Mouse (Mus musculus): ENCODE measurements around the gene Snx8. TPM values are rescaled to one million over a fixed set of nuclear protein-coding genes. Genes with fewer than 3 reads are reported as not detected.
A peak's percentile ranks its signal among the peaks of the same experiment; 100 is the strongest.

The Snx8 gene
- total and polyA plus RNA-seq, 2 experiments from 2014 or later: 36.2 to 79.6 TPM

DNA sequence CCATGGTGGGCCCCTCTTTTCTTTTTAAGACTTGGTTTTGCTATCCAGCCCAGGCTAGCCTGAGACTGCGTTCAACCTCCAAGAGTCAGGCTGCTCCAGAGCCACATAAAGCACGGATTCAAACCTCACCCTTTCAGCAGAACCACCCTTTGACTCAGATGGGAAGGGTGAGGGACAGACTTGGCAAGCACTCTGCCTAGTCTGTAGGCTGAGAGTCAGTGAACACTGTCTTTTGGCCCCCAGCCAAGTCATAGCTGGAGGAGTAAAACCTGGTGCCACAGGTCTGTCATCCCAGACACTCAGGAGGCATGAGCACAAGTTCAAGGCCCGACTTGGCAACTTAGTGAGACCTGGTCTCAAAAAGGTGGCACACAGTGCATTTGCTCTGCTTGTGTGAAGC lies 72.3 kb downstream of the Snx8 start:
- H3K27me3 ChIP-seq (ENCODE audit: insufficient read depth, low read length): no peaks in the 10 kb centered on the region
- H3K36me3 ChIP-seq (ENCODE audit: insufficient read depth, low read length): peaks cover 18% of the 10 kb centered on the region; the same call in 1 of the 2 replicates
- H3K9ac ChIP-seq (replicated peaks; ENCODE audit: low read length): 0 out of 2 replicates have a peak overlapping the region, but pooled peaks have one; percentile 9
- DNase-seq (ENCODE audit: low spot score): no peak
- WGBS: 78% methylated on average over 3 of the region's 3 CpGs
- peaks cover 6% of the 10 kb centered on the region; the same call in 1 of the 2 replicates for H3K4me1 ChIP-seq (ENCODE audit: insufficient read depth, low read length)
- no peak overlapping the region for H3K4me2 ChIP-seq (ENCODE audit: low read depth, low read length)
- no peak for TF ChIP-seq CTCF (IDR thresholded peaks at IDR 0.05; ENCODE audit: low read depth)
- no peak overlapping the region for H3K4me3 ChIP-seq (ENCODE audit: low read length)
- ATAC-seq: no peak
- H3K9me3 ChIP-seq (ENCODE audit: low read length): no peaks in the 10 kb centered on the region
- no peak overlapping the region for H3K27ac ChIP-seq

GRCm38 (mm10) chr5:140307602-140308001 lies 81.5 kb downstream of the Snx8 start:
- no peak overlapping the region for H3K27ac ChIP-seq
- 80% methylated on average over 14 of the region's 14 CpGs for WGBS
- no peak overlapping the region for H3K4me3 ChIP-seq (ENCODE audit: low read length)
- ATAC-seq (no peak; the same call in 1 of the 2 replicates), DNase-seq (ENCODE audit: low spot score) (no peak)
- H3K27me3 ChIP-seq (ENCODE audit: insufficient read depth, low read length): no peaks in the 10 kb centered on the region
- H3K36me3 ChIP-seq (ENCODE audit: insufficient read depth, low read length): peaks cover 45% of the 10 kb centered on the region
- TF ChIP-seq CTCF (IDR thresholded peaks at IDR 0.05; ENCODE audit: low read depth): no peak
- no peaks in the 10 kb centered on the region for H3K9me3 ChIP-seq (ENCODE audit: low read length)
- H3K4me2 ChIP-seq (ENCODE audit: low read depth, low read length): no peak overlapping the region
- no peaks in the 10 kb centered on the region for H3K4me1 ChIP-seq (ENCODE audit: insufficient read depth, low read length)
- H3K9ac ChIP-seq (replicated peaks; ENCODE audit: low read length): no peak overlapping the region

- Histone ChIP-seq H3K9me3 (ENCODE audit: low read length) (no peaks in the 10 kb centered on the region), H3K4me2 (ENCODE audit: low read depth, low read length) (no peak overlapping the region), H3K27ac (no peak overlapping the region), H3K36me3 (ENCODE audit: insufficient read depth, low read length) (peaks cover 49% of the 10 kb centered on the region), H3K9ac (replicated peaks; ENCODE audit: low read length) (no peak overlapping the region), H3K4me3 (ENCODE audit: low read length) (no peak overlapping the region), H3K27me3 (ENCODE audit: insufficient read depth, low read length) (no peaks in the 10 kb centered on the region), H3K4me1 (ENCODE audit: insufficient read depth, low read length) (no peaks in the 10 kb centered on the region)
- TF ChIP-seq CTCF (IDR thresholded peaks at IDR 0.05; ENCODE audit: low read depth): 0 out of 2 replicates have a peak, but pooled peaks have one; percentile 19
- DNase-seq (ENCODE audit: low spot score) (no peak), ATAC-seq (no peak)
- WGBS: 69% methylated on average over 8 of the region's 8 CpGs
These were observed 83.0 kb downstream of the Snx8 start for GRCm38 (mm10) chr5:140306016-140306415.

- DNase-seq (ENCODE audit: low spot score): no peak
- WGBS: 82% methylated on average over 4 of the region's 4 CpGs
- Histone ChIP-seq H3K36me3 (ENCODE audit: insufficient read depth, low read length) (peaks cover 40% of the 10 kb centered on the region), H3K27me3 (ENCODE audit: insufficient read depth, low read length) (no peaks in the 10 kb centered on the region), H3K9me3 (ENCODE audit: low read length) (no peaks in the 10 kb centered on the region), H3K4me1 (ENCODE audit: insufficient read depth, low read length) (no peaks in the 10 kb centered on the region), H3K9ac (replicated peaks; ENCODE audit: low read length) (no peak overlapping the region), H3K4me3 (ENCODE audit: low read length) (no peak overlapping the region), H3K27ac (no peak overlapping the region), H3K4me2 (ENCODE audit: low read depth, low read length) (no peak overlapping the region)
- no peak for TF ChIP-seq CTCF (IDR thresholded peaks at IDR 0.05; ENCODE audit: low read depth)
- no peak for ATAC-seq
These were observed 90.8 kb downstream of the Snx8 start for GRCm38 (mm10) chr5:140298291-140298690.

GRCm38 (mm10) chr5:140292152-140292551 lies 96.9 kb downstream of the Snx8 start:
- peak; percentile 80 for ATAC-seq
- no peak overlapping the region for H3K27ac ChIP-seq
- no peak overlapping the region for H3K4me3 ChIP-seq (ENCODE audit: low read length)
- no peaks in the 10 kb centered on the region for H3K9me3 ChIP-seq (ENCODE audit: low read length)
- peaks cover 13% of the 10 kb centered on the region; the same call in 1 of the 2 replicates for H3K36me3 ChIP-seq (ENCODE audit: insufficient read depth, low read length)
- WGBS: 80% methylated on average over 1 of the region's 1 CpGs
- peak; percentile 87 for DNase-seq (ENCODE audit: low spot score)
- H3K9ac ChIP-seq (replicated peaks; ENCODE audit: low read length): no peak overlapping the region
- no peaks in the 10 kb centered on the region for H3K27me3 ChIP-seq (ENCODE audit: insufficient read depth, low read length)
- H3K4me1 ChIP-seq (ENCODE audit: insufficient read depth, low read length): no peaks in the 10 kb centered on the region; the same call in 1 of the 2 replicates
- no peak overlapping the region for H3K4me2 ChIP-seq (ENCODE audit: low read depth, low read length)
- TF ChIP-seq CTCF (IDR thresholded peaks at IDR 0.05; ENCODE audit: low read depth): peak; percentile 93

Small RNA genes lying within 50 kb of the gene (microRNA-seq; reads per million reads assigned to microRNA genes)
- 0.36 to 0.53 reads per million in 2 experiments for gene Mir7038

Other genes with a start within 250 kb of the Snx8 start
- gene Mad1l1, start 67.7 kb downstream of the Snx8 start, total RNA-seq (2014; rRNA removed): 18.6 and 29.1 TPM in 2 replicates
- 27.2 and 30.9 TPM in 2 replicates for gene Mad1l1, start 67.7 kb downstream of the Snx8 start, polyA plus RNA-seq (2015; fragmentation: Nextera tagmentation; extraction: Ambion mirVana)
- 7.5 and 8.7 TPM in 2 replicates for gene Nudt1, start 67.6 kb downstream of the Snx8 start, total RNA-seq (2014; rRNA removed)
- gene Nudt1, start 67.6 kb downstream of the Snx8 start, polyA plus RNA-seq (2015; fragmentation: Nextera tagmentation; extraction: Ambion mirVana): 19.7 and 21.4 TPM in 2 replicates
- gene Mrm2, start 57.4 kb downstream of the Snx8 start, total RNA-seq (2014; rRNA removed): 14.5 and 15.6 TPM in 2 replicates
- 15.0 and 15.8 TPM in 2 replicates for gene Mrm2, start 57.4 kb downstream of the Snx8 start, polyA plus RNA-seq (2015; fragmentation: Nextera tagmentation; extraction: Ambion mirVana)
- gene Eif3b, start 30.1 kb upstream of the Snx8 start, total RNA-seq (2014; rRNA removed): 43.8 TPM in 2 replicates
- 60.2 and 63.2 TPM in 2 replicates for gene Eif3b, start 30.1 kb upstream of the Snx8 start, polyA plus RNA-seq (2015; fragmentation: Nextera tagmentation; extraction: Ambion mirVana)
- not detected in 2 replicates for gene Gm4869, start 56.4 kb upstream of the Snx8 start, total RNA-seq (2014; rRNA removed)
- gene Gm4869, start 56.4 kb upstream of the Snx8 start, polyA plus RNA-seq (2015; fragmentation: Nextera tagmentation; extraction: Ambion mirVana): not detected in 2 replicates
- gene Chst12, start 116.3 kb upstream of the Snx8 start, total RNA-seq (2014; rRNA removed): 9.8 and 22.7 TPM in 2 replicates
- gene Chst12, start 116.3 kb upstream of the Snx8 start, polyA plus RNA-seq (2015; fragmentation: Nextera tagmentation; extraction: Ambion mirVana): 19.1 and 22.0 TPM in 2 replicates
- not detected in 2 replicates for gene Grifin, start 175.8 kb upstream of the Snx8 start, total RNA-seq (2014; rRNA removed)
- gene Grifin, start 175.8 kb upstream of the Snx8 start, polyA plus RNA-seq (2015; fragmentation: Nextera tagmentation; extraction: Ambion mirVana): 0.25 and 0.32 TPM in 2 replicates
- gene Lfng, start 218.1 kb upstream of the Snx8 start, total RNA-seq (2014; rRNA removed): 81.4 and 112 TPM in 2 replicates
- gene Lfng, start 218.1 kb upstream of the Snx8 start, polyA plus RNA-seq (2015; fragmentation: Nextera tagmentation; extraction: Ambion mirVana): 29.7 and 35.1 TPM in 2 replicates

Measured in hindbrain, postnatal 0 days (tissue).